Mouse (Mus musculus): ENCODE results near the gene Ankrd12. TPM values are rescaled to one million over a fixed set of nuclear protein-coding genes. Genes with fewer than 3 reads are reported as not detected.

Ankrd12 gene
- 4.2 TPM for polyA plus RNA-seq (2014; fragmentation: Illumina TruSeq; extraction: RNeasy Lipid Tissue Mini Kit (QIAGEN cat#74804); ENCODE audit: low read depth, low replicate concordance)

GRCm38 (mm10) chr17:66076934-66077333, at the start of gene Ankrd12:
Gene Ankrd12, minus strand, starts transcription at chr17:66077089.

GRCm38 (mm10) chr17:66123066-66123815, 46.4 kb upstream of the Ankrd12 start, which contains the start of gene Ddx11:
Gene Ddx11, plus strand, starts transcription at chr17:66123520.

GRCm38 (mm10) chr17:66111402-66111959, 34.6 kb upstream of the Ankrd12 start, which contains the start of gene Washc1:
Gene Washc1, plus strand, starts transcription at chr17:66111545.

GRCm38 (mm10) chr17:66101380-66102330, 24.8 kb upstream of the Ankrd12 start, which contains the start of gene Ndufv2:
Gene Ndufv2, minus strand, starts transcription at chr17:66101559.

GRCm38 (mm10) chr17:65950622-65951404, 126.1 kb downstream of the Ankrd12 start, which contains the start of gene Twsg1:
Gene Twsg1, minus strand, starts transcription at chr17:65951226.

Other genes with a start within 250 kb of the Ankrd12 start
- 10.2 TPM for gene Ralbp1, start 191.3 kb downstream of the Ankrd12 start, polyA plus RNA-seq (2014; fragmentation: Illumina TruSeq; extraction: RNeasy Lipid Tissue Mini Kit (QIAGEN cat#74804); ENCODE audit: low read depth, low replicate concordance)
- gene Twsg1, start 125.9 kb downstream of the Ankrd12 start, polyA plus RNA-seq (2014; fragmentation: Illumina TruSeq; extraction: RNeasy Lipid Tissue Mini Kit (QIAGEN cat#74804); ENCODE audit: low read depth, low replicate concordance): 43.1 TPM
- 518 TPM for gene Ndufv2, start 24.5 kb upstream of the Ankrd12 start, polyA plus RNA-seq (2014; fragmentation: Illumina TruSeq; extraction: RNeasy Lipid Tissue Mini Kit (QIAGEN cat#74804); ENCODE audit: low read depth, low replicate concordance)
- gene Washc1, start 34.5 kb upstream of the Ankrd12 start, polyA plus RNA-seq (2014; fragmentation: Illumina TruSeq; extraction: RNeasy Lipid Tissue Mini Kit (QIAGEN cat#74804); ENCODE audit: low read depth, low replicate concordance): 1.0 TPM
- 1.8 TPM for gene Ddx11, start 46.4 kb upstream of the Ankrd12 start, polyA plus RNA-seq (2014; fragmentation: Illumina TruSeq; extraction: RNeasy Lipid Tissue Mini Kit (QIAGEN cat#74804); ENCODE audit: low read depth, low replicate concordance)